In the genomic region with DNA sequence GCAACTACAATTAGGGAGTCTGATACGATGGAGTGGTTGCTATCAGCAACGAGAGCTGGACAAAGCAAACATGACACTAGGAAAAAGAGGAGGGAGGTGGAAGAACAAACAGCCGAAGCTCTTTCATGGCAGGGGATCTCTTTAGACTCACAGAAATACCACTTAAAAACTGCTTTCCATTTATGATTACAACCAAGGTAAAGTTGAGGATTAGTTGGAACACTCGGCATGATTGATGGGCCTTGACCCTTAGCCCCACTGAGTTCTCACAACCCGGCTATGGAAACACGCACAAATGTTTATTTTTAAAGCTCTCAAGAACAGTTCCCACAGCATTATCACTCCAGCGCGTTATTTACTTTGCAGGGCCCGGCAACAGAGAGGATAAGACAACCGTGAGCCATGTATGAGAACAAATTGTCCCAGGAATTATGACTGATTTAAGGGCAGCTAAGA, we compare ENCODE assay signal across 11 mouse cellular contexts.
DNase-seq lines count a peak whose midpoint lies in the region; ATAC-seq lines count a peak whose summit lies in the region.
"Had no signal": no experiment of that assay in that cellular context is flagged by ENCODE, and none has a peak within 500 bp of the region (broad histone marks: within the 10 kb centered on the region; RNA-seq: fewer than 3 reads in every experiment).

No protein-coding gene starts in this region.

- no peaks in the 10 kb centered on the region for H3K27me3 ChIP-seq in kidney, embryonic 16.5 days (ENCODE audit: insufficient read depth, low read length)

- no peak for DNase-seq in kidney, postnatal 36 days
- peak; percentile 38 for DNase-seq in embryo, embryonic 9.5 days (ENCODE audit: extremely low spot score)
- peak; percentile 21 for DNase-seq in heart, postnatal 25 days (ENCODE audit: low spot score)
- DNase-seq in mesoderm, embryonic 11.5 days (ENCODE audit: low read depth, low spot score): peak; percentile 49
- DNase-seq in spleen, postnatal 14 days (ENCODE audit: low spot score in 2 of 2): no peak
- DNase-seq in thymus, postnatal 0 days (ENCODE audit: low spot score): no peak
- no peak for DNase-seq in right cerebral cortex, adult 2 months (ENCODE audit: low spot score in 2 of 2)
- DNase-seq: cerebellum, postnatal 14 days; layer of hippocampus, adult 9-11 months had no signal

- H3K9me3 ChIP-seq in kidney, embryonic 16.5 days (ENCODE audit: low read length): no peaks in the 10 kb centered on the region

- intact Hi-C loops in heart, postnatal 25 days (cut with DNase I): no loop called here

- no peak overlapping the region for H3K9ac ChIP-seq in kidney, embryonic 16.5 days (replicated peaks; ENCODE audit: low read length)

- no peaks in the 10 kb centered on the region for H3K36me3 ChIP-seq in kidney, embryonic 16.5 days (ENCODE audit: insufficient read depth, low read length)

- H3K27ac ChIP-seq in kidney, embryonic 16.5 days (ENCODE audit: low read length): peak overlapping the region; percentile 40; the same call in 1 of the 2 replicates

- H3K4me3 ChIP-seq in kidney, embryonic 16.5 days (ENCODE audit: low read length): no peak overlapping the region

- no peak overlapping the region for H3K4me2 ChIP-seq in kidney, embryonic 16.5 days (replicated peaks; ENCODE audit: low read depth, low read length)

- peaks cover 5% of the 10 kb centered on the region; the same call in 1 of the 2 replicates for H3K4me1 ChIP-seq in kidney, embryonic 16.5 days (ENCODE audit: insufficient read depth, low read length)

- no peak; the same call in 1 of the 2 replicates for ATAC-seq in kidney, embryonic 16.5 days (ENCODE audit: low FRiP score, low TSS enrichment)
- ATAC-seq: activated CD4-positive, CD25-positive, alpha-beta regulatory T cell, adult 4 months had no signal

- 15% methylated on average over 10 of the region's 10 CpGs for WGBS in kidney, embryonic 16.5 days

Comparison
In these comparisons a context has a peak if more than half of its experiments do, and no peak if none do; other contexts are left out.
1. DNase-seq: peak in embryo, embryonic 9.5 days (single experiment), heart, postnatal 25 days (single experiment) and mesoderm, embryonic 11.5 days (single experiment); none in kidney, postnatal 36 days (0 of 2), spleen, postnatal 14 days (0 of 2), thymus, postnatal 0 days (single experiment) and right cerebral cortex, adult 2 months (0 of 2).